Mouse (Mus musculus): ENCODE measurements around the gene Rbck1. TPM values are rescaled to one million over a fixed set of nuclear protein-coding genes. Genes with fewer than 3 reads are reported as not detected.

The Rbck1 gene
- polyA plus RNA-seq, 1 experiment from 2014 or later = 41.4 TPM

DNA sequence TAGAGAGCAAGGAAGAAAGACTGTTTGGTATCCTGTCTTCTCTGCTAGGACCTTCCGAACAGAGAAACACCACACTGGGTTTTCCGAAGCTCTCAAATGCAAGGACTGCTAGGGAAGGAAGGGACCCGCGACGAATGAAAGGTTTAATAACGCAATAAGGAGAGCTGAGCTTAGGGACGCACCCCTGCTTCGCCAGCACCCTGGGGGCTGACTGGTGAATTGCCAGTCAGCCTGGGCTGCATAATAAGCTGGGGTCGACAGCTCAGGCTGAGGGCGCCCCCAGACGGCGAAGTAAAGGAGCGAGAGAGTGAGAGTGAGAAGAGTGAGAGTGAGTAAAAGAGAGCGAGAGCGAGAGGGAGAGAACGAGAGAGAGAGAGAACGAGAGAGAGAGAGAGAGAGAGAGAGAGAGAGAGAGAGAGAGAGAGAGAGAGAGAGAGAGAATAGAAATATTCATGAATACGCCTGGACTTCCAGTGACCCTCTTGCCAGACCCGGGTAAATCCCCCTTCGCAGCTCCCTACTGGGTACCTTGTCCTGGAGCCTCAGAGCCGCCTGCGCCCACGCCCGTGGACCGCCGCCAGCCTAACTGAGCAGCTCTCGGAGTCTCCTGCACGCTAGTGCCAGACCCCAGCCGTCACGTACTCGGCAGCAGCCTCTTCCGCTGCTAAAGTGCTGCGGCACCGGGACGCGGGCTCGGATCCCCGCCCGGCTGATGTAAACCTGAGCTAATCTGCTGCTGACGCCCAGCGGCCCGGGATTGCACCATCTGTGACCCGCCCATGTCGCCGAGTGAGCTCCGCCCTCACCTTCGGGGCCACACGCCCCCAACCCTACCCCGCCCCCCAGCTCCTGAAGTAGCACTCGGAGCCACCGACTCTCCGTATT lies 11.1 kb upstream of the Rbck1 start, which contains the start of gene Trib3:
Gene Trib3, minus strand, starts transcription at position 704 of the 885 bp plus-strand sequence.
- H3K9ac ChIP-seq = peak within 1 kb of the TSS; percentile 75
- peaks cover 9% of the 10 kb centered on the region; the same call in 1 of the 2 replicates for H3K27me3 ChIP-seq
- peak; percentile 83 for ATAC-seq (ENCODE audit: insufficient read depth)
- peak within 1 kb of the TSS; percentile 98 for H3K4me2 ChIP-seq
- H3K9me3 ChIP-seq (replicated peaks) = no peaks in the 10 kb centered on the region
- H3K4me1 ChIP-seq (replicated peaks) = peaks cover 53% of the 10 kb centered on the region
- peak within 1 kb of the TSS; percentile 69 for H3K4me3 ChIP-seq (replicated peaks)
- whole genome bisulfite sequencing (ENCODE audit: insufficient replicate concordance) = under 1% methylated on average over 52 of the region's 52 CpGs
- H3K27ac ChIP-seq (replicated peaks) = peak within 1 kb of the TSS; percentile 70
- H3K36me3 ChIP-seq (replicated peaks) = no peaks in the 10 kb centered on the region

GRCm38 (mm10) chr2:152339631-152340179 lies 7.3 kb upstream of the Rbck1 start:
- H3K9ac ChIP-seq = no peak overlapping the region
- H3K4me3 ChIP-seq (replicated peaks) = no peak overlapping the region
- ATAC-seq (ENCODE audit: insufficient read depth) = no peak
- H3K27me3 ChIP-seq = peaks cover 18% of the 10 kb centered on the region; the same call in 1 of the 2 replicates
- H3K9me3 ChIP-seq (replicated peaks) = no peaks in the 10 kb centered on the region
- WGBS (ENCODE audit: insufficient replicate concordance) = 84% methylated on average over 22 of the region's 22 CpGs
- H3K27ac ChIP-seq (replicated peaks) = no peak overlapping the region
- no peaks in the 10 kb centered on the region for H3K36me3 ChIP-seq (replicated peaks)
- H3K4me2 ChIP-seq = no peak overlapping the region
- H3K4me1 ChIP-seq (replicated peaks) = peaks cover 26% of the 10 kb centered on the region

- WGBS (ENCODE audit: insufficient replicate concordance) = 79% methylated on average over 13 of the region's 13 CpGs
- Histone ChIP-seq H3K27ac (replicated peaks) (no peak overlapping the region), H3K9ac (no peak overlapping the region), H3K9me3 (replicated peaks) (no peaks in the 10 kb centered on the region), H3K36me3 (replicated peaks) (no peaks in the 10 kb centered on the region), H3K27me3 (peaks cover 21% of the 10 kb centered on the region; the same call in 1 of the 2 replicates), H3K4me3 (replicated peaks) (no peak overlapping the region), H3K4me1 (replicated peaks) (peaks cover 21% of the 10 kb centered on the region), H3K4me2 (no peak overlapping the region)
- no peak for ATAC-seq (ENCODE audit: insufficient read depth)
Measured at GRCm38 (mm10) chr2:152338319-152338718, 5.9 kb upstream of the Rbck1 start.

DNA sequence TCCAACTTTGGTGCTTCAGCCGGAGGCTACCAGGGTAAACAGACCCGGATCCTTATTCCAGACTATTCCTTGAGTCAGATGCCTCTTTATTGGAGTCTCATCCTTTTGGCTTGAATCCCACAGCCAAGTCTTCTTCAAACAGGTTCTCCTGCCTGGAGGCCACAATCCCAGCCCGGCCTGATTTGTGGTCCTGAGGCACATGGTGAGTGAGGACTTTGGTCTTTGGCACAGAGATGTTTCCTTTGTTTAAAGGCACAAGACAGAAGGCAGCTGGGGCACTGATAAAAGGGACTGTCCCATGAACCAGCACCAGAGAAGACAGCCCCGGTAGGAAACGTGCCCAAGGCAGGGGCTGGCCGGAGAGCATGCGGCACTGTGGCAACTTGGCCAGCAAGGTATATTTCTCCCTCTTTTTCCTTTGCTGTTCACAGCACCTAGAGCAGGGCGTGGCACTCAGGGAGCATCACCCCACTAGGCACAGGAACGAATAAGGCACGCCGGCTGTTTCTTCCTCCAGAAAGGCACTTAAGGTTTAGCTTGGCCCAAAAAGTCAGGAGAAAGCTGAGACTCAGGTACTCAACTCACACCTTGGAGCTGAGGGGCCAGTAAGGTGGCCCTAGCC lies 5.2 kb upstream of the Rbck1 start:
- H3K4me1 ChIP-seq (replicated peaks) = peaks cover 20% of the 10 kb centered on the region
- WGBS (ENCODE audit: insufficient replicate concordance) = 82% methylated on average over 11 of the region's 11 CpGs
- H3K27ac ChIP-seq (replicated peaks) = no peak overlapping the region
- no peak for ATAC-seq (ENCODE audit: insufficient read depth)
- no peak overlapping the region for H3K9ac ChIP-seq
- H3K4me3 ChIP-seq (replicated peaks) = no peak overlapping the region
- H3K4me2 ChIP-seq = no peak overlapping the region
- H3K36me3 ChIP-seq (replicated peaks) = no peaks in the 10 kb centered on the region
- peaks cover 15% of the 10 kb centered on the region; the same call in 1 of the 2 replicates for H3K27me3 ChIP-seq
- H3K9me3 ChIP-seq (replicated peaks) = no peaks in the 10 kb centered on the region

DNA sequence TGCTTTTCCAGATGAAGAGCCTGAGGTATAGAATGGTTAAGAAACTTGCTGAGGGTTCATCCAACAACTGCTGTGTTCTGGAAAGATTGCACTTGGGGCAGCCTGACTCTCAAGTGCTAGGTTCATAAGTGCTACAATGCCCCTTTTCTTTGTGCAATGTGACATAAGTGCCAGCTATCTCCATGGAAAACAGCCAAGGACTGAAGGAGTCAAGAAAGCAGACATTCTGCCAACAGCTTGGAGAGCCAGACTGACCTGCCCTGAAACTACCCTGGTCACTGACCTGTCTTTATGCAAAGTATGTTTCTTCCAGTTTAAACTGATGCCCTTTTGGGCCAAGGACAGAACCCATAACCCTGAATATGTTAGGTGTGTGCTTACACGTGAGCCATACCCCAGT lies 4.4 kb upstream of the Rbck1 start:
- H3K4me1 ChIP-seq (replicated peaks) = peaks cover 18% of the 10 kb centered on the region
- H3K36me3 ChIP-seq (replicated peaks) = no peaks in the 10 kb centered on the region
- no peak overlapping the region for H3K4me2 ChIP-seq
- H3K27ac ChIP-seq (replicated peaks) = no peak overlapping the region
- ATAC-seq (ENCODE audit: insufficient read depth) = no peak
- H3K4me3 ChIP-seq (replicated peaks) = no peak overlapping the region
- peaks cover 12% of the 10 kb centered on the region; the same call in 1 of the 2 replicates for H3K27me3 ChIP-seq
- WGBS (ENCODE audit: insufficient replicate concordance) = 76% methylated on average over 1 of the region's 1 CpGs
- H3K9me3 ChIP-seq (replicated peaks) = no peaks in the 10 kb centered on the region
- H3K9ac ChIP-seq = no peak overlapping the region

DNA sequence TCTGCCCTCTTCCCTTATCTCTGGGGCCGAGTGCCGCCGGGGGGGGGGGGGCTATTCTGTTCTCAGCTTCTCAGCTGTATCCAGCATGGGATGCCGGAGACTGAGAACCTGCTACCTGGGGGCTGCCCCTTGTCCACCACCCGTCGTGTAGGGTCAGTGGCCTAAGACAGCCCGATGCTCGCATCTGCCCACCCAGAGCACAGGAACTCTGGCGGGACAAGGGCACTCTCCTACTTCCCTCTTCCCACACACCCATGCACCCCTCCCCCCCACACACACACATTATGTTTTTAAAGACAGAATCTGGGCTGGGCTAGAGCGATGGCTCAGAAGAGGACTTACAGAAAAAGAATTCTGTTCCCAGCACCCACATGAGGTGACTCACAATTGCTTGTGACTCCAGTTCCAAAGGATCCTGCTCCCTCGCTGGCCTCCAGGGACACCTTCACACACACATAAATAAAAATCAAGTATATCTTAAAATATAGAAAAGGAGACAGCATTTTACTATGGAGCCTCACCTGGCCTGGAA lies 2.9 kb upstream of the Rbck1 start:
- no peak overlapping the region for H3K9ac ChIP-seq
- WGBS (ENCODE audit: insufficient replicate concordance) = 27% methylated on average over 11 of the region's 11 CpGs
- H3K36me3 ChIP-seq (replicated peaks) = no peaks in the 10 kb centered on the region
- no peak overlapping the region for H3K4me3 ChIP-seq (replicated peaks)
- no peak overlapping the region for H3K4me2 ChIP-seq
- H3K27ac ChIP-seq (replicated peaks) = no peak overlapping the region
- no peak for ATAC-seq (ENCODE audit: insufficient read depth)
- H3K27me3 ChIP-seq = peaks cover 12% of the 10 kb centered on the region; the same call in 1 of the 2 replicates
- H3K9me3 ChIP-seq (replicated peaks) = no peaks in the 10 kb centered on the region
- H3K4me1 ChIP-seq (replicated peaks) = peaks cover 31% of the 10 kb centered on the region

DNA sequence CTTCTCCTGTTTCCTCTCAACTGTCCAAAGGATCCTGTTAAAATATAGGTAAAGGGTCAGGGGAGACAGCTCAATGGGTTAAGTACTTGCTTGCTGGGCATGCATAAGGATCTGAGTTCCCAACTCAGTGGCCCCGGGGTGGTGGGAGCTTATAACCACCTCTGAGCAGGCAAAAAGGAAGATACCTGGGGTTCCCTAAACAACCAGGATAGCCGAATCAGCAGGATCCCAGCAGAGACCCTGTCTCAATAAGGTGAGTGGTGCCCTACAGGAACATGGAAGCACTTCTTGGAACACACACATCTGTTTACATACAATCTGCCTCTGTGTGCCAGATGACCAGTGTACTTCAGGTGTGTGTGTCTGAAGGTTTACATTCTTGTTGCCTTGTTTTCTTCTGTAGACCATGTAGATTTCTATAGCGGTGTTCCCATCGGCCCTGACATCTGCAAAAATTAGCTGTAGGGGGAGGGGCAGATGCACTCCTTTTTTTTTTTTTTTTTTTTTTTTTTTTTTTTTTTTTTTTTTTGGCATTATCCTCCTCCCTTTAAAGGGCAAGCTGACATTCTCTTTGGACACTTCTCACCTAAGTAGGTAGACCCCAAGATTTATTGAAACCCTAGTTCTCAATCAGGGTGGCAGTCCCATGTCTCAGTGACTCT lies 1.0 kb upstream of the Rbck1 start:
- no peak for ATAC-seq (ENCODE audit: insufficient read depth)
- H3K4me2 ChIP-seq = no peak overlapping the region
- H3K27me3 ChIP-seq = peaks cover 12% of the 10 kb centered on the region; the same call in 1 of the 2 replicates
- 64% methylated on average over 4 of the region's 4 CpGs for WGBS (ENCODE audit: insufficient replicate concordance)
- peaks cover 16% of the 10 kb centered on the region for H3K36me3 ChIP-seq (replicated peaks)
- peaks cover 48% of the 10 kb centered on the region for H3K4me1 ChIP-seq (replicated peaks)
- no peak overlapping the region for H3K27ac ChIP-seq (replicated peaks)
- no peak overlapping the region for H3K9ac ChIP-seq
- H3K4me3 ChIP-seq (replicated peaks) = no peak overlapping the region
- no peaks in the 10 kb centered on the region for H3K9me3 ChIP-seq (replicated peaks)

GRCm38 (mm10) chr2:152330858-152331423 lies 1.5 kb downstream of the Rbck1 start:
- H3K27ac ChIP-seq (replicated peaks) = peak overlapping the region; percentile 96
- H3K9ac ChIP-seq = peak overlapping the region; percentile 89
- peak overlapping the region; percentile 84 for H3K4me2 ChIP-seq
- H3K4me3 ChIP-seq (replicated peaks) = peak overlapping the region; percentile 98
- H3K4me1 ChIP-seq (replicated peaks) = peaks cover 49% of the 10 kb centered on the region
- H3K9me3 ChIP-seq (replicated peaks) = no peaks in the 10 kb centered on the region
- peaks cover 36% of the 10 kb centered on the region for H3K36me3 ChIP-seq (replicated peaks)
- no peak for ATAC-seq (ENCODE audit: insufficient read depth)
- WGBS (ENCODE audit: insufficient replicate concordance) = 12% methylated on average over 7 of the region's 7 CpGs
- peaks cover 4% of the 10 kb centered on the region; the same call in 1 of the 2 replicates for H3K27me3 ChIP-seq

DNA sequence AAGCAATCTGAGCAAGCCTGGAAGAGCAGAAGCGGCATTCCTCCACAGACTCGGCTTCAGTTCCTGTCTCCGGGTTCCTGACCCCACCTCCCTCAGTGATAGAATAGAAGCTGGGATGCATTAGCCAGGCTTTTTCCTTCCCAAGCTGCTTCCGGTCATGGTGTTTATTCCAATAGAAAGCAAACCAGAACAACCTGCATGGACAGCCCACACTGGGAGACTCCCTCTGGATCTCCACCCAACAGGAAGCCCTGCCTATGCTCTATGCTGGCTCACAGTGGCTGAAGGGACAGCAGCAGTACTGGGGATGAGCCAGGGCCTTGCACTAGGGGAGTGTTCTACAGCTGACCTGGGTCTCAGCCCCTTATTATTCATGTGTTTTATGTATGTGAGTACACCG lies 4.5 kb downstream of the Rbck1 start:
- 68% methylated on average over 5 of the region's 5 CpGs for WGBS (ENCODE audit: insufficient replicate concordance)
- H3K36me3 ChIP-seq (replicated peaks) = peaks cover 65% of the 10 kb centered on the region

GRCm38 (mm10) chr2:152326654-152327053 lies 5.8 kb downstream of the Rbck1 start:
- Histone ChIP-seq H3K36me3 (replicated peaks) (peaks cover 79% of the 10 kb centered on the region), H3K4me1 (replicated peaks) (peaks cover 31% of the 10 kb centered on the region), H3K4me2 (no peak overlapping the region), H3K9ac (no peak overlapping the region), H3K27me3 (no peaks in the 10 kb centered on the region), H3K27ac (replicated peaks) (no peak overlapping the region), H3K4me3 (replicated peaks) (no peak overlapping the region), H3K9me3 (replicated peaks) (no peaks in the 10 kb centered on the region)
- WGBS (ENCODE audit: insufficient replicate concordance) = 79% methylated on average over 8 of the region's 8 CpGs
- no peak for ATAC-seq (ENCODE audit: insufficient read depth)

More for the DNA sequence above, 4.5 kb downstream of the Rbck1 start:
- ATAC-seq (ENCODE audit: insufficient read depth) = no peak
- Histone ChIP-seq H3K9me3 (replicated peaks) (no peaks in the 10 kb centered on the region), H3K27me3 (no peaks in the 10 kb centered on the region), H3K9ac (no peak overlapping the region), H3K4me2 (no peak overlapping the region), H3K4me3 (replicated peaks) (no peak overlapping the region), H3K27ac (replicated peaks) (no peak overlapping the region), H3K4me1 (replicated peaks) (peaks cover 35% of the 10 kb centered on the region)
